Mouse (Mus musculus): ENCODE results near the gene Cyb5r3.

Cyb5r3 gene

DNA sequence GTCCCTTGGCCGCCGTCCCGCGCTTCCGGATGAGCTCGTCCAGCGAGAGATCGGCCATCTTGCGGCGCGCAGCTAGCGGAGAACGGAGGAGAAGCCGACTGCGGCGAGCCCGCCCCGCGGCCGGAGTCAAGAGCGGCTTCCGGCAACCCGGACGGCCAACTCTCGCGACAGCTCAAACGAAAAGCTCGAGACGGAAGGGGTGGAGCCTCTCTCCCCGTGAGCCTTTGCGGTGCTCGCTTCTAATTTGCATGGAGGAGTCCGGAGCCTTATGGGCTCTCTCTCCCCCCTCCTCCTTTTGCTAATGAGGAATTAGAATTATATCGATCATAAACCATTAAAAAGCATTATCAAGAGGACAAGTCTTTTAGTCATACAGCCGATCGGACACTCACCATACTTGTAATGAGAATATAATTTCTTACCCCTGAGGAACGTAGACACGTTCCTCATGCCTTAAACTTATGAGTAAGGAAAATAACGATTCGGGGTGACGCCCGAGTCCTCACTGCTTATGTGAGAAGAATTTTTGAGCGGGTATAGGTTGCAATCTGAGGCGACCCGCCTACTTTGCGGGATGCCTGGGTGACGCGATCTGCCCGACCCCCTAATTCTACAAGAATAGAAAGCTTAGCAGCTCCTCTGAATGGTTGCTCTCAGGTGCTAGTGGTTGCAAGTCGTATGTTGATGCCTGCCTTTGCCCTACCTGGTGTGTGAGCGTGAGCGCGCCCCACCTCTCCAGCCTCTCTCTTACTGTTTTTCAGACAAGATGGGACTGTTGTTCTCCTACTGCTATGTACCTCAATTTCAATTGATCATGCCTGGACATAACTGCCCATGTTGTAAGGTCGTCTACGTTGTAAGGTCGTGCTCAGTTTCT, 23.0 kb downstream of the Cyb5r3 start, which contains the start of gene Poldip3:
Gene Poldip3 (minus strand): TSS at position 189 of the 877 bp plus-strand sequence.
- peak; percentile 99 for DNase-seq

- DNase-seq: no peak
Measured at GRCm38 (mm10) chr15:83148801-83149195, 23.6 kb downstream of the Cyb5r3 start.

- no peak for DNase-seq
Measured at GRCm38 (mm10) chr15:83148395-83148794, 24.0 kb downstream of the Cyb5r3 start.

DNA sequence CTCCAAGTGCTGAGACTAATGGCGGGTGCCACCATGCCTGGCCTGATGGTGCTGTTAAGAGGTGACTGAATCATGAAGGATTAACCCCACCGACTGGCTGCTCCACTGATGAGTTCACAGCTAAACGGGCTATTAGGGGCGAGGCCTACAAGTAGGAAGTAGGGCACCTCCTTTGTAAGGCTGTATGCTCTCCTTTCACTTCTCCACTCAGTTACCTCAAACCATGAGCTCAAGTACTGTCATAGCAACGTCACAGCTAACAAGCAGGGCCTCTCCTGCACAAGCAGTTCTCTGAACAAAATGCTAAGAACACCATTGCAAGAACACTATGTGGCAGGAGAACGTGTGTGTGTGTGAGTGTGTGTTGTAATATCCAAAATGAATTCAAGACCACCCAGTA, 26.9 kb downstream of the Cyb5r3 start:
- DNase-seq: no peak

GRCm38 (mm10) chr15:83142861-83143260, 29.5 kb downstream of the Cyb5r3 start:
- DNase-seq: no peak

DNA sequence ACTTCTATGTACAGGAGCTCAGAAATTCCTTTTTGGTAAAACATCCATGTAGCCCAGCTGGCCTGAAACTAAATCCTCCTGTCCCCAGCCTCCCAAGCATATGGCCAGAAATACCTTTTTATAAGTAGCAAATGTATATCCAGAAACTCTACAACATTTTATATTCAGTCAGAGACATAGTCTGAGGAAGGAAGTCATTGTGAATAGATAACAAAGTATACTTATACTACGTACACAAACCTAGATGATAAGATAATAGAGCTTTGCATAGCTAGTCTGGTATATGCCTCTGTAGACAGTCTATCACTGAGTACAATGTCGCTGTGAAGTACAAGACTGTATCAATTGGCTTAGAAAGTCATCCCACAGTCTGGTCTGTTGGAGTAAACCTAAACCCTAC, 36.7 kb downstream of the Cyb5r3 start:
- DNase-seq: no peak

- DNase-seq: no peak
Measured at GRCm38 (mm10) chr15:83134671-83135070, 37.7 kb downstream of the Cyb5r3 start.

GRCm38 (mm10) chr15:83129530-83130231, 42.7 kb downstream of the Cyb5r3 start:
- no peak for DNase-seq

DNA sequence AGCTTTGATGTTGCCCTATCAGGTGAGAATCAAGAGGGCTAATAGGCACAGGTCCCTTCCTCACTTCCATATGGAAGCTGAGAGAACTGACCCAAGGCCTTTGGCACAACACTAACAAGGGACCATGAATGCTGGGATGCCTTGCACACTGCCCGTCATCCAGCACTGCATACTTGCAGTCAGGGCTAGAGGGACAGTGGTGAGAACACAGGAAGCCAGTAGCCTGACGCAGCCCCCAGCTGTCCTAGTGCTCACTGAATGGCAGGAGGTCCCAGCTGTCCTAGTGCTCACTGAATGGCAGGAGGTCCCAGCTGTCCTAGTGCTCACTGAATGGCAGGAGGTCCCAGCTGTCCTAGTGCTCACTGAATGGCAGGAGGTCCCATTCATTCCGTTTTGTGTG, 45.4 kb downstream of the Cyb5r3 start:
- DNase-seq: peak; percentile 54

DNA sequence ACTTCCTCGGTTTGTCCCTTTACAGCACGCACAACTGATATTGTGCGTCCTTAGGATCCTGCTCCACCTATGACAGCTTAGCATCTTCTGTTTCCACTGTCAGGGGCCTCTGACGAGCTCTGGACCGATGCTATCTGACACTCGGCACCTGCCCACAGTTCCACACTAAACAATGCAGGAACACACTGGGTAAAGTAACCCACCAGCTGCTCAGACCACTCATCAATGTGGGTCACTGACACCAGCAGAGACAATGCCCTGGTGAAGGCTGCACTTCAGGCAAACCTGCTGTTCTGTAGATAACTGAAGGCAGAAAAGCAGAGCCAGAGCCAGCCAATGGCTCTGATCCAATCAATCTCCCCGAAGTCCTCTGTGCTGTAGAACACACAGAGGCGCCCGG, 45.8 kb downstream of the Cyb5r3 start:
- DNase-seq: peak; percentile 69

DNA sequence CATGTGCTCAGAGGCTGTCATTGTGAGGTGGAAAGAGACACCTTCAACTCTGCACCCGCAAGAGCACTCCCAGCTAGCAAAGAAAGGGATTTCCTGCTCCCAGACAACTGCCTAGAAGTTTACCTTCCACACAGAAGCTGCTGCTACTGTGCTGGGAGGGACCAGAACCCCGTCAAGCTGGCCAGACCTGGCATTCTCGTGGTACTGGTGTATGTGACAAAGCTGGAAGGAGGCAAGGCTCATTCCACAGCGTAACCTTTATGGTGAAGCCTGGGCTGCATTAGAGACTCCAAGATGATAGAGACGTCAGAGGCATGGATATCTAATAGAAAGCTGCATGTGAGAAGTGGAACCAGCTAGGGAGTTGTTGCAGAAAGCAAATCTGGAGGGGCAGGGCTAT, 47.8 kb downstream of the Cyb5r3 start:
- no peak for DNase-seq

- DNase-seq: peak; percentile 94
Measured at GRCm38 (mm10) chr15:83122566-83123145, 49.7 kb downstream of the Cyb5r3 start, which contains the start of gene Rrp7a. Gene Rrp7a (minus strand): TSS chr15:83122801.

GRCm38 (mm10) chr15:83121709-83122565, 50.5 kb downstream of the Cyb5r3 start:
- DNase-seq: peak; percentile 74

DNA sequence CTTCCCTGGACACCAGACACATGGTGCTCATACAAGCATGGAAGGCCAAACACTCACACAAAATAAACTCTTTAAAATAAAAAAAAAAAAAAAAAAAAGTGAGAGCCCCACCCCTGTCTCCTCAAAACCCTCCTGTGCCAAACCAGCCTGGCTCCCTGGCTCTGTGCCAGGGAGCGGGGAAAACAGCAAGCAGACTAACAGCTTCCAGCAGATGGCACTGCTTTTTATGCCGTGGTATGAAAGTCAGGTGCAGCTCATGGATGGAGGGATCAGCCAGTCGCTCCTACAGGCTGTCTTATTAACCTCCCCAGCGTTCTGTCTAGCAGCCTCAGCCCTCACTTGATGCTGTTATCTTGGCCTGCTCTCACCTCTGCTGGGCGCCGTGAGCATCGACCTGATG, 54.0 kb downstream of the Cyb5r3 start:
- peak; percentile 78 for DNase-seq

DNA sequence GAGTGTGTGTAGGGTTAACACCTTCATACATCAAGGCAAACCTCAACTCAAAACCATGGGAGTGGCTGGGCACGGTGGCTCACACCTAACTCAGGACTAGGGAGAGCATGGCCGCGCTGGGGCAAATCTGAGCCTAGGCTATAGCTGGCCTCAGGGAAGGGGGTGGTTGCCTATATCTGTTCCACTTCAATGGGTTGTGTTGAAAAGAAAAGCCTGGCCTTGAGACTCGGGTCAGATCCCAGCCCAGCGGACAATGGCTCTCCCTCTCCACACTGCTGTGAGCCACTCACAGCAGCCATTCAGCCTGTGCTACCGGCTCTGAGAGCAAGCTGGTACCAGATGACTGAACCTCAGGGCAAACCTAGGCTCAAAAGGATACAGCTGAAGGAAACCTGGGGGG, 57.3 kb downstream of the Cyb5r3 start:
- DNase-seq: no peak

DNA sequence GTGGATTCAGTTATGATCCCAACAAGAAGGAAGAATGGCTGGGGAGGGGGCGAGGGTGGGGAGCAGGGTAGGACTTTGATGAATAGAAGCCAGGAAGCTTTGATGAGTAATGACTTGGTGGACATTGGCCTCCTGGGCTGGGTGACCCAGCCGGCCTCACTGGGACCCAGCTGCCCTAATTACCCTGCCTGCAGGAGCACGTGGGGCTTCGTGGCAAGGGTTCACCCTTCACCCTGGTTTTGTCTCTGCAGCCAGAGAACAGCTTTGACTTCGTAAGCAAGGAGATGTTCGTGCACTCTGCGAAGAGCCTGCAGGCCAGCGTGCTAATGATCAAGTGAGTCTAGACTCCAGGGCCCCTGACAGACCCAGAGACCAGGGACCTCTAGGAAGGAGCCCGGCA, 58.3 kb downstream of the Cyb5r3 start:
- no peak for DNase-seq

GRCm38 (mm10) chr15:83112898-83113297, 59.5 kb downstream of the Cyb5r3 start:
- peak; percentile 80 for DNase-seq

DNA sequence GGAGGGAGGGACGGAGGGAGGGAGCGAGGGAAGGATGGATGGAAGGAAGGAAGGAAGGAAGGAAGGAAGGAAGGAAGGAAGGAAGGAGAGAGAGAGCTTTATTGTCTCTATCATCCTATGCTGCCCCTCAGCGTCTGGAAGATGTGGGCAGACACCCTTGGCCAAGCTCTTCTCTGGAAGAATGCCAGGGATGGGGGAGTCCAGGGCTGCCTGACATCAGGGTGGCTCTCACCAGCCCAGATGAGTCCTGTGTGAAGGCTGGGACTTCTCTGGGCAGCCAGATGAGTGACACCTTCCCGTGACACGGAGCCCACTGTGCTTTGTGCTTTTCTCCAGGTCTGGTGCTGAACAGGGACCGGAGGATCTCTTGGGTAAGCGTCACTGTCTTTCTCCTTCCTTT, 60.5 kb downstream of the Cyb5r3 start:
- no peak for DNase-seq

- no peak for DNase-seq
Measured at GRCm38 (mm10) chr15:83111290-83111689, 61.1 kb downstream of the Cyb5r3 start.

GRCm38 (mm10) chr15:83107814-83108213, 64.6 kb downstream of the Cyb5r3 start:
- no peak for DNase-seq

GRCm38 (mm10) chr15:83106426-83106825, 66.0 kb downstream of the Cyb5r3 start:
- DNase-seq: no peak
